Mouse (Mus musculus) left cerebral cortex, adult 2 months (tissue): ENCODE measurements around the gene Lrrc8d. TPM values are rescaled to one million over a fixed set of nuclear protein-coding genes. Genes with fewer than 3 reads are reported as not detected.
A peak's percentile ranks its signal among the peaks of the same experiment; 100 is the strongest.

Experiments
- DNase-seq, 2 experiments: peaks; one replicate each; pipeline ENCODE4 v3.0.0; 2021 to 2022; ENCODE audit warnings: low spot score in 2 of 2, mixed read lengths in 1 of 2; ENCODE audit errors: extremely low spot score in 1 of 2
- H3K27ac ChIP-seq: fragments of 200-600 bp; 2 replicates; pipeline ENCODE4 v1.8.1; 2022
- H3K4me3 ChIP-seq: fragments of 200-600 bp; 2 replicates; pipeline ENCODE4 v1.8.1; 2022
- CTCF ChIP-seq: fragments of 200-600 bp; IDR thresholded peaks from 2 replicates; pipeline ENCODE4 v1.8.1; 2022; ENCODE audit warnings: antibody characterized with exemption, mild to moderate bottlenecking, moderate library complexity
- intact Hi-C: fragments of 180-260 bp; cut with DNase I; formaldehyde crosslinking; loops from one replicate; pipeline ENCODE4 v1.15.1; 2025
- total RNA-seq, 2 experiments: library from RNA; stranded (reverse); gene quantifications; 2 replicates each; pipeline ENCODE4 v1.2.3; 2021

The Lrrc8d gene
- total RNA-seq, 2 experiments from 2014 or later: 35.6 to 39.0 TPM

- no peak for DNase-seq
- Histone ChIP-seq H3K27ac (no peak overlapping the region), H3K4me3 (no peak overlapping the region)
- TF ChIP-seq CTCF: no peak
- intact Hi-C loops: no loop called here
These were observed 116.3 kb downstream of the Lrrc8d start for GRCm38 (mm10) chr5:105816118-105816517.

- no peak for DNase-seq
- Histone ChIP-seq H3K4me3 (no peak overlapping the region), H3K27ac (no peak overlapping the region)
- intact Hi-C loops: no loop called here
- no peak for TF ChIP-seq CTCF
These were observed 117.6 kb downstream of the Lrrc8d start for GRCm38 (mm10) chr5:105817248-105817976.

GRCm38 (mm10) chr5:105818411-105818810 lies 118.6 kb downstream of the Lrrc8d start:
- intact Hi-C loops: no loop called here
- DNase-seq: no peak
- H3K27ac ChIP-seq: no peak overlapping the region
- H3K4me3 ChIP-seq: no peak overlapping the region
- TF ChIP-seq CTCF: no peak

GRCm38 (mm10) chr5:105821390-105821789 lies 121.6 kb downstream of the Lrrc8d start:
- H3K27ac ChIP-seq: no peak overlapping the region
- no peak overlapping the region for H3K4me3 ChIP-seq
- no peak for DNase-seq
- no peak for TF ChIP-seq CTCF
- intact Hi-C loops: loop anchor here (5.0 kb wide), 1 partner anchor 69 kb away; no protein-coding TSS in a partner anchor

- intact Hi-C loops: loop anchor here (5.0 kb wide), 1 partner anchor 71 kb away; no protein-coding TSS in a partner anchor
- H3K4me3 ChIP-seq: no peak overlapping the region
- H3K27ac ChIP-seq: no peak overlapping the region
- no peak for DNase-seq
- TF ChIP-seq CTCF: no peak
These were observed 123.0 kb downstream of the Lrrc8d start for GRCm38 (mm10) chr5:105822521-105823498.

GRCm38 (mm10) chr5:105824282-105824681 lies 124.5 kb downstream of the Lrrc8d start:
- no peak for TF ChIP-seq CTCF
- DNase-seq: no peak
- no peak overlapping the region for H3K27ac ChIP-seq
- no peak overlapping the region for H3K4me3 ChIP-seq
- intact Hi-C loops: loop anchor here (5.0 kb wide), 1 partner anchor 72 kb away; no protein-coding TSS in a partner anchor

GRCm38 (mm10) chr5:105824827-105825226 lies 125.1 kb downstream of the Lrrc8d start:
- Histone ChIP-seq H3K27ac (no peak overlapping the region), H3K4me3 (no peak overlapping the region)
- intact Hi-C loops: loop anchor here (5.0 kb wide), 1 partner anchor 73 kb away; no protein-coding TSS in a partner anchor
- no peak for DNase-seq
- no peak for TF ChIP-seq CTCF

- intact Hi-C loops: no loop called here
These were observed 127.2 kb downstream of the Lrrc8d start for GRCm38 (mm10) chr5:105826916-105827510.

GRCm38 (mm10) chr5:105828050-105828449 lies 128.3 kb downstream of the Lrrc8d start:
- no peak overlapping the region for H3K4me3 ChIP-seq
- H3K27ac ChIP-seq: no peak overlapping the region
- intact Hi-C loops: no loop called here
- DNase-seq: no peak
- TF ChIP-seq CTCF: no peak

More at GRCm38 (mm10) chr5:105826916-105827510, 127.2 kb downstream of the Lrrc8d start:
- no peak overlapping the region for H3K27ac ChIP-seq
- no peak for DNase-seq
- no peak for TF ChIP-seq CTCF
- no peak overlapping the region for H3K4me3 ChIP-seq

GRCm38 (mm10) chr5:105829008-105829586 lies 129.3 kb downstream of the Lrrc8d start:
- Histone ChIP-seq H3K4me3 (no peak overlapping the region), H3K27ac (no peak overlapping the region)
- no peak for DNase-seq
- TF ChIP-seq CTCF: no peak
- intact Hi-C loops: no loop called here

GRCm38 (mm10) chr5:105832140-105832539 lies 132.4 kb downstream of the Lrrc8d start:
- Histone ChIP-seq H3K4me3 (no peak overlapping the region), H3K27ac (no peak overlapping the region)
- TF ChIP-seq CTCF: peak; percentile 10
- no peak for DNase-seq
- intact Hi-C loops: no loop called here
